Mouse (Mus musculus): ENCODE results near the gene Zswim1. TPM values are rescaled to one million over a fixed set of nuclear protein-coding genes. Genes with fewer than 3 reads are reported as not detected.

Zswim1 gene
- polyA plus RNA-seq, 2 experiments, result 2.0 to 4.6 TPM

- Histone ChIP-seq H3K9me3 (ENCODE audit: control insufficient read depth, low read length) (no peaks in the 10 kb centered on the region), H3K27me3 (ENCODE audit: control insufficient read depth, insufficient read depth, low read length) (peaks cover 45% of the 10 kb centered on the region), H3K4me1 (replicated peaks; ENCODE audit: control insufficient read depth in 2 of 2, insufficient read depth in 2 of 2, low read length in 1 of 2) (no peaks in the 10 kb centered on the region; a peak in 2 of 4 replicates), H3K4me2 (ENCODE audit: low read depth) (peak overlapping the region; percentile 49), H3K4me3 (ENCODE audit: insufficient read depth in 1 of 2, low read depth in 2 of 2, low read length in 2 of 2) (peak overlapping the region; percentile 39 to 44), H3K27ac (no peak overlapping the region), H3K36me3 (replicated peaks; ENCODE audit: control insufficient read depth, insufficient read depth, low read depth) (no peaks in the 10 kb centered on the region), H3K9ac (replicated peaks) (no peak overlapping the region)
- DNase-seq (ENCODE audit: low read depth in 3 of 3, low spot score in 3 of 3) (no peak), ATAC-seq (ENCODE audit: insufficient read depth) (no peak)
- 2% methylated on average over 42 of the region's 42 CpGs for WGBS (ENCODE audit: insufficient replicate concordance)
- TF ChIP-seq CTCF (IDR thresholded peaks at IDR 0.05; ENCODE audit: low read depth) (no peak), EP300 (IDR thresholded peaks at IDR 0.05; ENCODE audit: low read depth) (no peak)
These were observed 34.0 kb downstream of the Zswim1 start for GRCm38 (mm10) chr2:164856309-164857100.

GRCm38 (mm10) chr2:164857101-164857821, 34.8 kb downstream of the Zswim1 start, which contains the start of gene Pltp:
Gene Pltp, minus strand, starts transcription at chr2:164857711.
- H3K9ac ChIP-seq (replicated peaks), result no peak within 1 kb of the TSS
- H3K4me3 ChIP-seq (ENCODE audit: insufficient read depth in 1 of 2, low read depth in 2 of 2, low read length in 2 of 2), result peak within 1 kb of the TSS; percentile 39 to 44
- H3K27me3 ChIP-seq (ENCODE audit: control insufficient read depth, insufficient read depth, low read length), result peaks cover 45% of the 10 kb centered on the region
- no peak within 1 kb of the TSS for H3K27ac ChIP-seq
- ATAC-seq (ENCODE audit: insufficient read depth) (no peak), DNase-seq (ENCODE audit: low read depth in 3 of 3, low spot score in 3 of 3) (no peak)
- no peaks in the 10 kb centered on the region for H3K9me3 ChIP-seq (ENCODE audit: control insufficient read depth, low read length)
- H3K4me2 ChIP-seq (ENCODE audit: low read depth), result peak within 1 kb of the TSS; percentile 49
- no peaks in the 10 kb centered on the region for H3K36me3 ChIP-seq (replicated peaks; ENCODE audit: control insufficient read depth, insufficient read depth, low read depth)
- H3K4me1 ChIP-seq (replicated peaks; ENCODE audit: control insufficient read depth in 2 of 2, insufficient read depth in 2 of 2, low read length in 1 of 2), result no peaks in the 10 kb centered on the region; a peak in 2 of 4 replicates
- under 1% methylated on average over 43 of the region's 47 CpGs for WGBS (ENCODE audit: insufficient replicate concordance)
- no peak for TF ChIP-seq EP300 (IDR thresholded peaks at IDR 0.05; ENCODE audit: low read depth)
- TF ChIP-seq CTCF (IDR thresholded peaks at IDR 0.05; ENCODE audit: low read depth), result no peak

- Histone ChIP-seq H3K4me1 (replicated peaks; ENCODE audit: control insufficient read depth in 2 of 2, insufficient read depth in 2 of 2, low read length in 1 of 2) (no peaks in the 10 kb centered on the region; a peak in 2 of 4 replicates), H3K27ac (no peak overlapping the region), H3K27me3 (ENCODE audit: control insufficient read depth, insufficient read depth, low read length) (peaks cover 45% of the 10 kb centered on the region), H3K36me3 (replicated peaks; ENCODE audit: control insufficient read depth, insufficient read depth, low read depth) (no peaks in the 10 kb centered on the region), H3K9ac (replicated peaks) (no peak overlapping the region), H3K9me3 (ENCODE audit: control insufficient read depth, low read length) (no peaks in the 10 kb centered on the region), H3K4me2 (ENCODE audit: low read depth) (peak overlapping the region; percentile 49), H3K4me3 (ENCODE audit: insufficient read depth in 1 of 2, low read depth in 2 of 2, low read length in 2 of 2) (peak overlapping the region in 1 of 2 experiments; percentile 39; a peak in 2 of 4 replicates)
- DNase-seq (ENCODE audit: low read depth in 3 of 3, low spot score in 3 of 3) (no peak), ATAC-seq (ENCODE audit: insufficient read depth) (no peak)
- TF ChIP-seq EP300 (IDR thresholded peaks at IDR 0.05; ENCODE audit: low read depth) (no peak), CTCF (IDR thresholded peaks at IDR 0.05; ENCODE audit: low read depth) (no peak)
- WGBS (ENCODE audit: insufficient replicate concordance), result 8% methylated on average over 19 of the region's 19 CpGs
These were observed 35.5 kb downstream of the Zswim1 start for GRCm38 (mm10) chr2:164857842-164858553.

- peaks cover 0 to under 1% of the 10 kb centered on the region in 2 experiments; a peak in 2 of 4 replicates for H3K4me1 ChIP-seq (replicated peaks; ENCODE audit: control insufficient read depth in 2 of 2, insufficient read depth in 2 of 2, low read length in 1 of 2)
- peak overlapping the region; percentile 18 for H3K4me2 ChIP-seq (ENCODE audit: low read depth)
- no peak for TF ChIP-seq CTCF (IDR thresholded peaks at IDR 0.05; ENCODE audit: low read depth)
- TF ChIP-seq EP300 (IDR thresholded peaks at IDR 0.05; ENCODE audit: low read depth), result no peak
- H3K36me3 ChIP-seq (replicated peaks; ENCODE audit: control insufficient read depth, insufficient read depth, low read depth), result no peaks in the 10 kb centered on the region
- H3K4me3 ChIP-seq (ENCODE audit: insufficient read depth in 1 of 2, low read depth in 2 of 2, low read length in 2 of 2), result no peak overlapping the region
- H3K27ac ChIP-seq, result no peak overlapping the region
- H3K9ac ChIP-seq (replicated peaks), result no peak overlapping the region
- ATAC-seq (ENCODE audit: insufficient read depth) (no peak), DNase-seq (ENCODE audit: low read depth in 3 of 3, low spot score in 3 of 3) (no peak)
- WGBS (ENCODE audit: insufficient replicate concordance), result 30% methylated on average over 2 of the region's 2 CpGs
- H3K9me3 ChIP-seq (ENCODE audit: control insufficient read depth, low read length), result no peaks in the 10 kb centered on the region
- H3K27me3 ChIP-seq (ENCODE audit: control insufficient read depth, insufficient read depth, low read length), result peaks cover 45% of the 10 kb centered on the region
These were observed 36.7 kb downstream of the Zswim1 start for GRCm38 (mm10) chr2:164859155-164859554.
